Mouse (Mus musculus) left cerebral cortex, adult 6 months (tissue): ENCODE data around the gene Ubiad1. TPM values are rescaled to one million over a fixed set of nuclear protein-coding genes. Genes with fewer than 3 reads are reported as not detected.

ENCODE experiments used
- long read RNA-seq, 2 experiments: library from polyadenylated mRNA; unstranded; transcript quantifications; one replicate each; pipeline ENCODE4 v2.0.0; 2019 to 2020
- polyA plus RNA-seq: library from polyadenylated mRNA; unstranded; fragments of <200 nt; fragmentation: Nextera tagmentation; gene quantifications from 2 replicates; pipeline ENCODE4 v1.2.3, GENCODE M21; 2021

Ubiad1 gene
- polyA plus RNA-seq, result 4.0 and 6.8 TPM in 2 replicates
- long read RNA-seq, experiment 1, transcript Ubiad1-201 (2 exons, 2,992 nt), result major isoform, 32 of 41 reads
- long read RNA-seq, experiment 1, partial matches to known transcripts, result 0 of 41 reads
- long read RNA-seq, experiment 1, other reads (novel, unspliced or antisense), result 8 of 41 reads
- long read RNA-seq, experiment 2, partial matches to known transcripts, result 0 of 6 reads
- long read RNA-seq, experiment 2, other reads (novel, unspliced or antisense), result 2 of 6 reads

GRCm38 (mm10) chr4:148444250-148444967, at the start of gene Ubiad1:
TSS of gene Ubiad1 (minus strand) at chr4:148444771.

GRCm38 (mm10) chr4:148448179-148448852, 3.7 kb upstream of the Ubiad1 start, which contains the start of gene Mtor:
TSS of gene Mtor (plus strand) at chr4:148448611.

Other genes with a start within 250 kb of the Ubiad1 start
- gene Disp3, start 156.8 kb downstream of the Ubiad1 start, polyA plus RNA-seq, result 11.2 and 13.5 TPM in 2 replicates
- gene Mtor, start 3.8 kb upstream of the Ubiad1 start, polyA plus RNA-seq, result 15.0 and 23.5 TPM in 2 replicates
- gene Angptl7, start 55.7 kb upstream of the Ubiad1 start, polyA plus RNA-seq, result 0.27 and 0.30 TPM in 2 replicates
- gene Exosc10, start 113.7 kb upstream of the Ubiad1 start, polyA plus RNA-seq, result 27.5 and 31.5 TPM in 2 replicates
- gene Srm, start 146.7 kb upstream of the Ubiad1 start, polyA plus RNA-seq, result 79.3 and 117 TPM in 2 replicates
- gene Masp2, start 157.8 kb upstream of the Ubiad1 start, polyA plus RNA-seq, result 0.16 TPM in 1 of 2 replicates, not detected in the other
- 30.8 and 46.6 TPM in 2 replicates for gene Tardbp, start 182.2 kb upstream of the Ubiad1 start, polyA plus RNA-seq
- gene Gm572, start 198.5 kb upstream of the Ubiad1 start, polyA plus RNA-seq, result not detected in 2 replicates